Mouse (Mus musculus): ENCODE data around the gene Abcc3.

The Abcc3 gene

DNA sequence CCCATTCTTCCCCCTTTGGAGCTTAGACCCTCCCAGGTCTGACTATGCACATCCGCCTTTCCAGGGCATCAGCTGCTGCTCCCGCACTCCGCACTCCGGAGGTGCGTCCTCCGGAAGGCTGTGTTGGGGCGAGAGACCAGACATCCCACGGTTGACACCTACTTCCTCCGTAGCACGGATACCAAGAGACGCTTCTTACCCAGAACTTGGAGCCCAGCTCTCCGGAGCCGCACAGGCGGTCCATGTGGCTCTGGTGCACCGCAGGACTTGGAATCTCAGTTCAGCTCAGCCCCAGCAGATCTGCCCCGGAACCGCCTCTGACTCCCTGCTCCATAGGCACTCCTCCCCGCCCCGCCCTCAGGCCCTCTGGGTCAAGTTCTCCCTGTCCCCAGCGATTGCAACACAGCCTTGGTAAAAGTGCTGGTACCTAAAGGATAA lies at the start of gene Abcc3:
Abcc3 (minus strand) TSS at position 326 of the 438 bp plus-strand sequence.
- peak; percentile 86 for DNase-seq (ENCODE audit: low spot score)

DNA sequence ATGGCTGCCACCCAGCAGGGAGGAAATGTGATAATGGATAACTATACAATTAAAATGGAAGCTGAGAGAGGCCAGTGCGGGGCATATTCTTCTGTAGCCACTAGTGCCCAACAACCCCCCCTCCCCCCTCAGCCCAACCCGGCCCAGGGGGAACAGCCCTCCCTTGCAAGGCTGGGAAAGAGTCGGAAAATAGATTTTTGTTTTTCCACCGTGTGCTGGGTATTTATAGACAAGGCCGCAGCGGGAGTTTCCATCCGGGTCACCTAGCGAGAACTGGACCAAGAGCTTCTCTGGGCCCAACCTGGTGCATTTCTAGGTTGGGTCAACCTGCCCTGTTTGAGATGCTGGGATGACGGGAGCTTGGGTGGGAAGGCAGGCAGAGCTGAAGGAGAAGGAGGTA lies 49.0 kb upstream of the Abcc3 start:
- DNase-seq (ENCODE audit: low spot score) = no peak

DNA sequence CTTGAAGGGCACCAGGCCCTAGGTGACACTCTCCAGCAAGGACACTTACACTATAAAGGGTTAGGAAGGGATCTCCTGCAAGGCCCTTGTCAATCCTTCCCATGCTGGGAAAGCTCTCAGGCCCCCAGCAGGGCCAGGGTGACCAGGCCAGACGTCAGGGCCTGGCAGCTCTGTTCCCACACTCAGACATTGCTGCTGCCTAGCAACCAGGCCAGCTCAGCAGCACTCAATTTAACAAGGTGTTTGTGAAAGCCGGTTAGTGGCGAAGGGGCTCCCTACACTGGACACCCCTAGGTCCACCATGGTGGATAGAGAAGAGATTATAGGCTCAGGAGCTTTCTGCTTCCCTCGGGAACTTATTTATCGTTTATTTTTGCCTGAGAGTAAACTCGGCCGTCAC lies 48.3 kb upstream of the Abcc3 start:
- no peak for DNase-seq (ENCODE audit: low spot score)

DNA sequence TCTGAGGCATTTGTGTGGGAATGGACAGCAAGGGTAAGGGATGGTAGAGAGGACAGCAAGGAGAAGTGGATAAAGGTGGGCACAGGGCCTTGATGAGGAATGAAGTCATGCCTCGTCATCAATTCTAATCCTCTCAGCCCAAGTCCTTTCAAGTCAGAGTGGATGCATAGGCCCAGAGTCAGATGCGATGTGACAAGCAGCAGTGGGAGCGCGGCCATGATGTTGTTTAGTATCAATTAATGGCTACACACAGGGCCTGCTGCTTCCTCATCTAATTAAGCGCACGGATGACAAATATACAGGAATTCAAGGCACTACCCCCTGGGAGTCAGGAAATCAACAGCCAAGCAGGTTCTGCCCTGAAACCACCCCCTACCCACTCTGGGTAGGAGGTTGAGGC lies 47.6 kb upstream of the Abcc3 start:
- DNase-seq (ENCODE audit: low spot score) = no peak

DNA sequence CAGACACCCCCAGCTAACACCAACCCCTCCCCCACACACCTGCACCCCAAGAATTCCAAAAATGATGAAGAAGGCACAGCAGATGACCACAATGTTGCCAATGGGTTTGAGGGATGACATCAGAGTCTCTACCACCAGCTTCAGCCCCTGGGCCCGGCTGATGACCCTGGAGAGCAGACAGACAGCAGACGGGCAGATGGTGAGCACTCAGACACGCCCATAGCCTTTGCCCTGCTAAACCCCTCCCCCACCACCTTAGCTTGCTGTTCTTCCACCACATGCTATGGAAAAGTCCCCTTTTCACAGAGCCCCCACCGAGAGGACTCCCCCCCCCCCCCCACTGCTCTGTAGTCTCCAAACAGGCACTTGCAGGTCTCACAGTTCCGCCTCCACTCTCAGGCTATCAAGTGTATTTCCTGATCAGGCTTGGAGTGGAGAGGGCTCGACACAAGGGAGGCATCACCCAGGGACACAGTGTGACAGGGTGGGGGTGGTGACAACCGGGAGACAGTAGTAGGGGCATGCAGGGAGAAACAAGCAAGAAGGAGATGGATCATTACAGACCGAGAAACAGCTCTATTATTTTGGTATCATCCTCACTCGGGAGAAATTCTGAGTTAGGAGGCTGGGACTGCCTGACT lies 36.3 kb upstream of the Abcc3 start:
- no peak for DNase-seq (ENCODE audit: low spot score)

DNA sequence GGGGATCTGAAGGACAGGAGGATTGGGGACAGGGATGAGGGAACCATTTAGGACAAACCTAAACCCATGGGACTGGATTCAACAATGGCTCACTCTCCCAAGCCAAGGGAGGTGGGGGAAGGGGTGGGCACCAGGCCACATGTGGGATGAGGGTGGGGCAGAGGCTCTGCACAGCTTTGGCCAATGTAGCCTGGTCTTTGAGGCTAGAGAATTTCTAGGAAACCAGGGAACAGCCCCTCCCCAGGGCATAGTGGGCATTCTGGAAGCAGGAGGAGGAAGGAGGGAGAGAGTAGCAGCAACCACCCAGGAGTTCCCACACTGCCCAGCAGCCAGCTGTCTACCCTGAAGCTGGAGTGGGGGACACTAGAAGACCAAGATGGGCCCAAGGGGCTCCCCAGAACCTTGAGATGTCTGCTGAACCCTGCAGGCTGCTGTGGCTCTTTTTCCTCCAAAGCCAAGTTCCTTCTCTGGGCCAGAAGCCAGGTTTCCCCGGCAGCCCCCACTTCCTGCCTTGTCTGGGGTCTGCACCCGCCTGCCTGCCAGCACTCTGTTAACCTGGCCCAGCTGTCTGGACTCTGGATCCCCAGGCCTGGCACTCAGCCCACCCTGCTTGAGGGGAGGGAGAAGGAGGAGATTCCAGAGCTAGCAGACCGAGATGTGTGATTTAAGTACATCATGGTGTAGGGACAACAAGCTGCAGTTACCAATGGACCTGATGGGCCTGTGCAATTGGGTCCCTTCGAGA lies 35.5 kb upstream of the Abcc3 start:
- DNase-seq (ENCODE audit: low spot score) = peak; percentile 73

DNA sequence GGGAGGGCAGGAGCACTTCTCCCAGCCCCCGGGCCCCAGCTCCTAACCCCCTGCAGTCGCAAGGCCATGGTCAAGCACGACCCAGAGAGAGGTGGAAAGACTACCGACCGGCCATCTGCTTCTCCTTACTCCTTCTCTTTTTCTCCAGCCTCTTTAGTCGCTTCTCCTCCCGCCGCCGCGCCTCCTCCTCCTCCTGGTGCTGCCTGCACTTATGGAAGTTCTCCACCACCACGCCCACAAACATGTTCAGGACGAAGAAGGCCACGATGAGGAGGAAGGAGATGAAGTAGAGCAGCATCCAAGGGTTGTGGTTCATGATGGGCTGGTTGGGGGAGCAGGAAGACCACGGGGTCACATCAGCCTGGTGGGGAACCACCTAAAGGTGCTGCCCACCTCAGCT lies 32.9 kb upstream of the Abcc3 start:
- no peak for DNase-seq (ENCODE audit: low spot score)

DNA sequence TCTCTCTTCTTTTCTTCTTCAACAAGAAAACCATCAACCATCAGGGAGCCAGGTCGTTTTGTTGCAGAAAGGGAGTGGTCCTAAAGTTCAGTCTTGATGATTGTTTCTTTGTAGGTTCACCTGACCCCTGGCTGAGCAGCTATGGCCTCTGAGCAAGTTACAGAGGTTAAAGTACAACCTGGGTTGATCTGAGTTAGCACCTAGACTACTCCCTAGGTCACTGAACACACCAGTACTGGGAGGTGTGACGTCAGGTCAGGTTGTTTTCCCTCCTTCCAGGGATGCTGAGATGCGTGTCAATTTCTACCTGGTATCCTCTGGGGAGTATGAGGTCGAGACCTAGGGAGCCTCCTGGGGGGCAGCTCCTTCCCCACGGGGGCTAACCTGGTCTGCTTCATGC lies 32.4 kb upstream of the Abcc3 start:
- no peak for DNase-seq (ENCODE audit: low spot score)

DNA sequence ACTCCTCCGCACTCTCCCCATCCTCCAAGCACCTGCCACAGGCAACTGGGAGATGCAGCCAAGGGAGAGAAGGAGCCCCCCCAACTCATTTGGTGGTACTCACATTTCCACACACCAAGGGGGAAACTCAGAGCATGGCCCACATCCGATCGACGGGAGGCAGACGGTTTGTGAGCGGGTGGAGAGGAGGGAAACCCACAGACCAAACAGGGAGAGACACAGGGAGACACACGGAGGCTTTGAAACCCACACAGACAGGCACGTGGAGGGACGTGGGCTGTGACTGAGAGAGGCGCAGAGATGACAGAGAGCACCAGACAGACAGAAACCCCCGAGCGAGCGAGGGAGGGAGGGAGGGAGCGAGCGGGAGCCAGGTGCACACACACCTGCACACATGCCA lies 31.6 kb upstream of the Abcc3 start:
- no peak for DNase-seq (ENCODE audit: low spot score)

DNA sequence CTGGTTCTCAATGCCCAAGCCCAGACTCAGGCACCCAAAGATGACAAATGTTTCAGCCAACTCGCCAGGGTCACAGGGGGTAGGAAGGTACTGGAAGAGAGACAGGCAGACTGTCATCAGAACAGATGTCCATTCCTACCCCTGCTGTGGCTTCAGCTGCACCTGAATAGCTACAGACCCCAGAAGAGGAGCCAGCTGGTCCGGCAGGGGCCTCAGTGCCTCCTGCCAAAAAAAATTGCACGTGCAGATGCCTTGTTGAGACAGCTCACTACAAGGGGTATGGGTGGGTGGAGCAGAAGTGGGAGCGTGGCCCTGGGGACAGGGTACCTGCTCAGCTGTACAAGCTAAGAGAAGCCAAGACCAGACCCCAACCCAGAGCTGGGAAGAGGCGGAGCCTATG lies 31.1 kb upstream of the Abcc3 start:
- no peak for DNase-seq (ENCODE audit: low spot score)

DNA sequence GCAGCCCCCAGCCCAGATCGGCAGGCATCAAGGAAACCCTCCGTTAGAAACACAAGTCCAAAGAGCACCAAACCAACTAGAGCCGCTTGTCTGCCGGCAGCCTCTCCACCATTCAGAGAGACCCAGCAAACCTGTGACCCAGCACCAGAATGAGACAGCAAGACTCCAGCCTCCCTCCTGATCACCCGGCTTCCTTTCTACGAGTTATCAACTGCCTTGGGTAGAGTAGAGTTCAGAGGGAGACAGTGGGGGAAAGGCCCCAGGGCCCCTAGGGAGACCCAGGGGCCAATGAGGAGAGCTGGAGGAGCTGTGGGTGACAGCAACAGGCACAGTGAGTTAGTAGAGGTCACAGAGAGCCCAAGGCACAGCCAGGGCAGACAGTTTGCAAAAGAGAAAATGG lies 28.2 kb upstream of the Abcc3 start:
- DNase-seq (ENCODE audit: low spot score) = no peak

DNA sequence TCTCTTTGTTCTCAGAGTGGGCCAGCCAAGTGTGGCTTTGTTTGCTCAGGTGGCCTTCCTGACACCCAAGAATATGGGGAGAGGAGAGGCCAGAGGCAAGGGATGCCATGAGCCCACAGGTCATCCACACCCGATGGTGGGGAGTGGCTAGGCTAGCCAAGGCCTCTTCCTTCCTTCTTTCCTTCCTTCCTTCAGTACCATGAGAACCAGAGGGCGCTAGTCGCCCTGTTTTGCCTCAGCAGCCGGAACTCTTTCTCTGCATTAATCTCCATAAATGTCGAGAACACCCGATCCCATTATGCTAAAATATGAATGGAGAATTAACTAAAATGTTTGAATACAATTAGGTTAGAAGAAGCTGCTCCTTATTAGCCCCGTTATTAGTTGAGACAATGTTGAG lies 27.5 kb upstream of the Abcc3 start:
- peak; percentile 60 for DNase-seq (ENCODE audit: low spot score)

DNA sequence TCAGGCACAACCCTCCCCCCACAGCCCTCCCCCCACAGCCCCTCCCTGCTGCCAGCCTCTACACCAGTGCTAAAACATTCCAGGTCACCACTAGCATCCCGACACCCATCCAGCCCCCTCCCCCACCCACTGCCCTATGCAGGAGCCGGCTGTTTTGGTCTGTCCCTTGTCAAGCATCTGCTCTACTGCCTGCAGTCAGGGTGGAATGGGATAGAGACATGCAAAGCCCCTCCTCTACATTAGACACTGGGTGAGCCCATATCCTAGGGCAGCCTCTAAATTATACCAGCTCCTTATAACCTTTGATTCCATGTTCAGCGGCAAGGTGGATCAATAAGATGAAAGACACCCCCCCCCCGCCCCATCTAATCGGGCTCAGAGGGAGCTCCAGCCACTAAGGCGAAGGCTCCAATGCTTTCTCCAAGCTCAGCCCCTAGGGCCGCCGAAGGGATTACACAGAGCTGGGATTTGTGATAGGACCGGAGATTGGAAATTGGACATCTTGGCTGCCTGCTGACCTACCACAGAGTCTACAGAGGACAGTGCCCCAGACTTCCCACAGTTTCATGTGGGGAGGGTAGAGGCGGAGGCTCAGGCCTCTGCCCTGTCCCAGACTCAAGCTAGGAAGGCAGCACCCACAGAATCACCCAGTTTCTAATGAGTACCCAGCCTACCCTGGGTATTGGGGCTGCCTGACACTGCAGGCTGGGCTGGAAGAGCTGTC lies 26.4 kb upstream of the Abcc3 start:
- DNase-seq (ENCODE audit: low spot score) = no peak

DNA sequence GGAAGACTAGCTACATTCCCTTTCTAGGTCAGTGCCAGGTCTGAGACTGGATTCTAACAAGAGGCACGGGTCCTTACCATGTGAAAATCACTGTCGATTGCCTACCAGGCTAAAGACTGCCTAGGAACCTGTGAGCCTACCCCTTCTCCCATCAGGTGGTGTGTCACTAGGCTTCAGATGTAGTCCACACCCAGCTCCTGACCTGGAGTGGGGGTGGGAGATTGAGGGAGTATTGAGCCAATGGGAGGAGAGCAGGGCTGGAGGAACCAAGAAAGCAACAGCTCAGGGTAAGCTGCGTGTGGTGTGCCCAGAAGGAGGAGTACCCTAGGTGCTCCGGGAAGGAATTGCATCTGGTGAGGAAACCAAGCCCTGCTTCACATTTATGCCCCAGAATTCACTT lies 21.2 kb upstream of the Abcc3 start:
- no peak for DNase-seq (ENCODE audit: low spot score)

DNA sequence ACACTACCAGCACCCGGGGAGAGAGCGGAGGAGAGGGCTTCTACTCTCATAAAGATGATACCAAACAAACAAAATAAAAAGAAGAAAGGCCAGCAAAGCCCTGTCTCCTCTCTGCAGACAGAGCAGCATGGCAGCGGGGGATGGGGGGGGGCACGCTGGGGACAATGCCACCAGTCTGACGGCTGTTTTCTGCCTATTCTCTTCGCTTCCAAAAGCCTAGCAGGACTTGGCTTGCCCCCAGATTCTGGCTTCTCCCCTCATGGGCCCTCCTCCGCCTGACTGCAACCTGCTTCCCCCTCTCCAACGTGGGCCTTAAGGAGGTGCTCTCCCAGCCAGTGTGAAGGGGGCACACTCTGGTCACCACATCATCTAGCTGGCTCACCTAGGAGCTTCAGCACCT lies 20.7 kb upstream of the Abcc3 start:
- no peak for DNase-seq (ENCODE audit: low spot score)

DNA sequence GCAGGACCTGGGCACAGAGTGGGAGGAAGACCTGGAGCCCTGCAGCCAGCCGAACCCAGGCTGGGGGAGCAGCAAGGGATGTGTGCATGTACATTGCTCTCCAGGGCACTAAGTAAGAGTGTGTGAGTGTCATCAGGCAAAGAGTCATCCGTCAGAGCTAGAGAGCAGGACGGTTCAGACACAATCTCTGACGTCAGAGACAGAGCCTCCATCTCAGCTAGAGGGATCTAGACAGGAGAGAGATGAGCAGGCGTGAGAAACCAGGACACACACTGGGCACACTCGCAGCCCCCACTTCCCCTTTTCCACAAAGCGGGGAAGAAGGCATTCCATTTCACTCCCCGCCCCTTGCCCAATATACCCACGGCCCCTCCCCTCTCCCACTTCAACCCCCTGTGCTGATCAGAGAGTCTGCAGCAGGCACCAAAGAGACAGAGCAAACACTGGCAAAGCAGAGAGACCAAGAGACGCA lies 20.2 kb upstream of the Abcc3 start:
- no peak for DNase-seq (ENCODE audit: low spot score)

DNA sequence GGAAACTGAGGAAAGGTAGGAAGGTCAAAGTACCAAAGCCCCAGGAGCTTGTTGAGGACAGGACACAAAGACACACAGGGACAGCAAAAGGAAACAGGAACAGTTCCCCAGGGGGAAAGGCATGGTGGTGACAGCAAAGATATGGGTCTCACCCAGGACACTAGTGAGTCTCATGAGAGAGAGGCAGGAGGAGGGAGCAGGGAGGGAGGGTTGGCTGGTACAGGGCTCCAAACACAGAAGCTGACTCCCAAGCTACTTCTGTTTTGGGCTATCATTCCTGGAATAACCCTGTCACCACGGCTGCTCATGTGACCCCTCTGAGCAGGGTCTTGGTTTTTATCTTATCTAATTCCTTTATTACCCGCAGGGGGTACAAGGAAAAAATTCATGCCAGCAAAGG lies 19.8 kb upstream of the Abcc3 start:
- DNase-seq (ENCODE audit: low spot score) = no peak

DNA sequence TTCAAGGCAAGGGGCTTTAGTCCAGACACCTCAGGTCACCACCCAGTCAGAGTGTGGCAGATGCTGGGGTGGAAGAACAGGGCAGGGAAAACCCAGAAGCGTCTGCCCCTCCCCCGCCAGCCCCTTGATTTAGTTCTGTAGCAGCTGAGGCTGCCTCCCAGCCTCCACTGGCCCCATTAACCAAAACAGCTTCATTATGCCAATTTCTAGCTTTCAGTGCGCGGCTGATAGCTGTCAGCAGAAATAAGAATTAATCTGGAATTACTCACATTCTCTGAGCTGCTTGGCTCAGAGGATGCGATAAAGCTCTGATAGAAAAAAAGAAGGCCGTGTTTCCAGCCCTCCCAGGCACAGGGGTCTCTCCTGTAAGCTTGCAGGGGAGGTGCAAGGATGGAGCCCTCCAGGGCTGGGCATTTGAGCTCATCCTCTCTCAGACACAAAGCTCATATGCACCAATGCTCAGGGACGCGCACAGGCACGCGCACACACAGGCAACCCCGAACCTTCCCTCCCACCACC lies 15.1 kb upstream of the Abcc3 start:
- DNase-seq (ENCODE audit: low spot score) = no peak

DNA sequence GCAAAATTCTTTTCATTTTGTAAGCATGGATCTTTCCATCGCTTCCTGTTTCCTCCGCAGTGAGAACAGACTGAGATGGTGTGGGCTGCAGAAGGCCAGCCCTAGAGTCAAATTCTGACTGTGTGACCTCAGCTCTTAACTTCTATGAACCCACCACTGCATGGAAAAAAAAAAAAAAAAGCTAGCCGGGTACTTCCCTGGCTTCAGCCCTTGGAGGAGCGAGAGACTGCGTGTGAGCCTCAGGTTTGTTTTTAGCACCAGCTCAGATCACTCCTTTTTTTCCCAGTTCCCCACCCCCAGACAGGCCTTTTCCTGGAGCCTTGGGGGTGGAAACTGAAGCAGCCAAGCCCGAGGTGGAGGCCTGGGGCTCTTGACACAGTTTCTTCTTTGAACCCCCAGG lies 12.6 kb upstream of the Abcc3 start:
- DNase-seq (ENCODE audit: low spot score) = no peak

DNA sequence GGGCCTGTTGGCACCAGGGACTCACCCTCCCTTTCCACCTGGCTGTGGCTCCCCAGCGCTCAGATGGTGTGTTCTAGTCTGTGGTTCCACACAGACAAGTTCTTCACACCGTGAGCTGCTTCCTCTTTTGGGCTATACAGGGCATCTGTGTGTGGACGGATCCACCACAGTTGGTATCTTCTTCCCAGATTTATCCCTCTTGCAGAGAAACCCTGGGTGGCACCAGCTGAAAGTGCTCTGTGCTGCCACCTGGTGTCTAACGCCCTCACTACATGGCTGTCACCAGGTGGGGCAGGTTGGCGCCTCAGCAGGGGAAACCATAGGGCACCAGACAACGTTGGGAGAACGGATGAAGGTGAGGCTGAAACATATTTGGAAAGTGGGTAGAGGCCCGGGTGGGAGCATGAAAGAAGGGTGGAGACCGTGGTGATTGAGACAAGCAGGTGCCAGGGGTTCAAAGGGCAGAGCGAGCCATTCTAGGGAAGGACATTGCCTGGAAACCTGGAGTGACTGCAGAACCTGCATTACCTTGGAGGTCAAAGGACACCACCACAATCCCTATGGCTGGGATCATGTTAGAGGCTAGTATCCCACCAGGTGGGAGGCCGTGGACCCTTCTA lies 12.0 kb upstream of the Abcc3 start:
- peak; percentile 90 for DNase-seq (ENCODE audit: low spot score)

DNA sequence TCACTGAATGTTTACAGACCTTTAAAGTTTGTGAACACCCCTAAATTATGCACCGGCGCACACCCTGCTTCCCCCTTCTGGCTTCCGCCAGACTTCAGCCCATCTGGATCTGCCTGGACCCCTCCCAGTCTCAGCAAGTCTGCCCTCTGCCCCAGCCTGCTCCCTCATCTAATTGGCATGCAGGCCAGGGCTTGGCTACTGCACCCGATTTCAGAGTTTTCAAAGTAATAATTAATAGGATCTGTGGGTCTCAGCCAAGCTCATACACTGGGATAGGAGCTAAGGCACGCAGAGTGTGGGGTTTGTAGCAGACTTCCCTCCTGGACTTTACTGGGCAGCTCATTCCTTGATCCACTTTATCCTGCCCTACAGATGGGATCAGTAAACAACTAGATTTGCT lies 11.4 kb upstream of the Abcc3 start:
- peak; percentile 68 for DNase-seq (ENCODE audit: low spot score)

DNA sequence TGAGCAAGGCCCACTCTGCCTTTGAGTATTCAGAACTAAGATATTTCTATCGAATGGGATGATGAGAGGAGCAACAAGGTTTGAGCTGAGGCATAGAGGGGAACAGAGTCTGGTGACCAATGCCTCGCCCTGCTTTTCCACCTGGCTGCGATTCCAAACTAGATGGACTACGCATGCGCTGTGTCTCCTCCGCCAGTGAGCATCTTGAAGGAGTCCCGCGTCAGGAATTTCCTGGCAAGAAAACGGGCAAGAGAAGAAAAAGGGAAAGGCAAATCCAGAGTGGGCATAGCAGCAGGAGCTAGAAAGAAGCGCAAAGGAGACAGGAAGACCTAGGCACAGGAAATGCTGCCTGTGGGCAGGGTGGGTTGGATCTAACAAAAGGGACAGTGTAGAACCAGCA lies 11.0 kb upstream of the Abcc3 start:
- DNase-seq (ENCODE audit: low spot score) = no peak

DNA sequence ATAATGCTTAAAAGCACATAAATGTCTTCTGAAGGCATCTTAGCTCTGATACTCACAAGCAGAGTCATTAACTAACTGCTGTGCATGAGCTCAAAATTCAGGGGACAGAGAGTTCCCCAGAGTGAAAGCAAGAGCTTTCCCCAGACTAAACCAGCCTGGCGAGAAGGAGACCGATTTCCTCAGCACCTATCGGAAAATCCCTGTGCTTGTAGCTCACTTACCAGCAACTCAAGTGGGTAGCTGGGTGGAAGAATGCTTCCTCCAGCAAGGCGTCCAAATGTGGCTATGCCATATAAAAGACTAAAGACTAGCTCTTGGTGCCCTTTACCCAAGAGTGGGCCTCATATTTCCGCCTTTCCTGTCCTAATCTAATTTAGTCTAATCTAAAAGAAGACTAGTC lies 9.9 kb upstream of the Abcc3 start:
- DNase-seq (ENCODE audit: low spot score) = no peak

Data from urinary bladder, postnatal 14 days (tissue).